Mouse (Mus musculus): ENCODE results near the gene Gm6880. TPM values are rescaled to one million over a fixed set of nuclear protein-coding genes. Genes with fewer than 3 reads are reported as not detected.
"Not testable (repeated sequence)": the region's sequence is repeated elsewhere in the genome, so short reads cannot be mapped to it uniquely, and the experiment has no call there.

Gm6880 gene
- 1.1 and 2.8 TPM in 2 replicates for polyA plus RNA-seq (2012; rRNA removed)
- polyA plus RNA-seq (2014; fragmentation: Nextera tagmentation; extraction: Ambion mirVana) = 1.4 and 2.7 TPM in 2 replicates

DNA sequence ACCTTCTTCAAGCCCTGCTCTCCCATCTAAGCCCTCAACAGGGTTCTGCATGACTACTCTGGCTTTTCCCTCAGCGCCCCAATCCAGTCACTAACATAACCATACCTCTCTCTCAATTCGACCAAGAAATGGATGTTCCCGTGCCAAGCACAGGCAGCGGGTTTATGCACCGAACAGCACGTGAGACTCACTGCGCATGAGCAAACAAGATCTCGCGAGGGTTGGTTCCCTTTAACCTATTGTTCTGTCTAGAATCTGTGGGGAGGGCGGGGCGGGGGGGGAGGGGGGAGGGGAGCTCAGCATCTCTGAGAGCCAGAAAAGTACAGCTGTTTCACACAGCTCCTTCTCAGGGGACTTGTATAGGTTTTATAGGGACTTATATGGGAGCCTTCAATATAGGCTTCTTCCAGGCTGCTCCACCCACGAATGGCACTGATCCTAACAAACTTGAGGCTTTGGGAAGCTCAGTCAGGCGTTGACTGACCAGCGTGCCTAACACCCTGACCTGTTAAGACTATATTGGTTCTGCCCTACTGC is at the start of gene Gm6880:
TSS of gene Gm6880 (minus strand) at position 51 of the 537 bp plus-strand sequence.
- ATAC-seq (ENCODE audit: low FRiP score, low read depth) (peak; percentile 53; the same call in 1 of the 2 replicates), DNase-seq (ENCODE audit: low spot score) (peak; percentile 36)
- 57% methylated on average over 14 of the region's 14 CpGs for WGBS
- not testable (repeated sequence) for H3K4me3 ChIP-seq (replicated peaks; ENCODE audit: low read length); H3K36me3 ChIP-seq (ENCODE audit: control insufficient read depth, insufficient read depth, low read length); H3K4me2 ChIP-seq (replicated peaks; ENCODE audit: low read depth, low read length, severe bottlenecking); H3K27me3 ChIP-seq (ENCODE audit: control insufficient read depth, insufficient read depth, low read length); H3K4me1 ChIP-seq (ENCODE audit: control insufficient read depth, insufficient read depth, low read length); H3K9me3 ChIP-seq (ENCODE audit: control insufficient read depth, low read length); H3K27ac ChIP-seq (replicated peaks; ENCODE audit: low read depth, low read length); H3K9ac ChIP-seq (ENCODE audit: low read depth, low read length, severe bottlenecking)

DNA sequence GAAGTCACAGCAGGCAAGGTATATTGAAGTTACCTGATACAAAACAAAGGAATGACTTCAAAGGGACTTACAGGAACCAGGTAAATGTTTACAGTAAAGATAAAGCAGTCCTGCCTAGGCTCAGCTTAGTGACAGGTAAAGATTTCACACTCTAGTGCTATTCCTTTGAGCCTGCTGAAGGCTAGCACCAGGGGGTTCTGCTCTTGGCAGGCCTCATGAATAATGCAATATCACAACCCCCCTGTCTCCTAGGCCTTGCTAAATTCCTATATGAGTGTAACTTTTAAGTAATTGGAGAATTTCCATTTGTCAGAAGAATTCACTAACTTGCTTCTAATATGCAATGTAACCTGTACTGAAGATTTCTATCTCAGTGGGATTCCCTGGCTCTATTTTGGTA is 36.3 kb upstream of the Gm6880 start:
- H3K27ac ChIP-seq (replicated peaks; ENCODE audit: low read depth, low read length); DNase-seq (ENCODE audit: low spot score); ATAC-seq (ENCODE audit: low FRiP score, low read depth); H3K9me3 ChIP-seq (ENCODE audit: control insufficient read depth, low read length); H3K27me3 ChIP-seq (ENCODE audit: control insufficient read depth, insufficient read depth, low read length); H3K9ac ChIP-seq (ENCODE audit: low read depth, low read length, severe bottlenecking); H3K4me2 ChIP-seq (replicated peaks; ENCODE audit: low read depth, low read length, severe bottlenecking); H3K4me3 ChIP-seq (replicated peaks; ENCODE audit: low read length); H3K36me3 ChIP-seq (ENCODE audit: control insufficient read depth, insufficient read depth, low read length); H3K4me1 ChIP-seq (ENCODE audit: control insufficient read depth, insufficient read depth, low read length): not testable (repeated sequence)

DNA sequence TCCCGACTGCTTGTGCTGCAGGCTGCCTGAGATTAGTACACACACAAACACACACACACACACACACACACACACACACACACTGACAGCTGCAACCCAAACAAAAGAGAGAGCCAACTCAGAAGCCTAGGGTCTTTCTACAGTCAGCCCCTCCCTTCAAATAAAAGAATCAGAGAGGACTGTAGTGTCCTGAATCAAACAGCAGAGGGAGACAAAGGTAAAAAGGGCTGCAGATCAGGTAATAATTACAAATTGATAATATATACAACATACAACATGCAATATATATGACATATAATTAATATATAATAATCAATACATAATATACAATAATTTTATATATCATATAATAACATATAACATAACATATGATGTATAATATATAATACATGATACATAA is 15.9 kb upstream of the Gm6880 start:
- Histone ChIP-seq H3K27me3 (ENCODE audit: control insufficient read depth, insufficient read depth, low read length) (no peaks in the 10 kb centered on the region), H3K4me3 (replicated peaks; ENCODE audit: low read length) (no peak overlapping the region), H3K4me1 (ENCODE audit: control insufficient read depth, insufficient read depth, low read length) (no peaks in the 10 kb centered on the region), H3K9me3 (ENCODE audit: control insufficient read depth, low read length) (no peaks in the 10 kb centered on the region), H3K36me3 (ENCODE audit: control insufficient read depth, insufficient read depth, low read length) (no peaks in the 10 kb centered on the region), H3K9ac (ENCODE audit: low read depth, low read length, severe bottlenecking) (no peak overlapping the region), H3K27ac (replicated peaks; ENCODE audit: low read depth, low read length) (no peak overlapping the region), H3K4me2 (replicated peaks; ENCODE audit: low read depth, low read length, severe bottlenecking) (no peak overlapping the region)
- ATAC-seq (ENCODE audit: low FRiP score, low read depth) = no peak
- DNase-seq (ENCODE audit: low spot score) = no peak
- no peak for TF ChIP-seq POLR2A (IDR thresholded peaks at IDR 0.05; ENCODE audit: borderline replicate concordance, extremely low read depth, insufficient read depth, insufficient read length)
- 83% methylated on average over 1 of the region's 1 CpGs for WGBS

DNA sequence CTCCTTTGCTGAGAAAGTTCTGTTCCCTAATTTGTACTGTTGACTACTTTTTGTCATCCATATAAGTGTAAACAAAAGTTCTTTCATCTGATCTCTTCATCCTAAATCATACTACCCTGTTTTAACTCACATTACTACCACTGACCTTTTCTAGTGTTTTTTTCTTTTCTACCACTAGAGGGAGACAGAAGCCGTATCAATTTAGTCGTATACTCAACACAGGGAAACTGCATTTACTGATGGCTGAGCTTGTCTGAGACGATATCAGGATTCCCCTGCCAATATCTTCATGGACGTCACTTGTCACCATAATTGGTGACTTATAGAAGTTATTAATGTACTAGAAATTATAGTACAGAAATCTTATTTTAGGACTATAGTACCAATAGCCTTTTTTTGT is 28.4 kb downstream of the Gm6880 start:
- peak; percentile 38 for DNase-seq (ENCODE audit: low spot score)
- Histone ChIP-seq H3K4me3 (replicated peaks; ENCODE audit: low read length) (no peak overlapping the region), H3K9ac (ENCODE audit: low read depth, low read length, severe bottlenecking) (no peak overlapping the region), H3K9me3 (ENCODE audit: control insufficient read depth, low read length) (no peaks in the 10 kb centered on the region), H3K27me3 (ENCODE audit: control insufficient read depth, insufficient read depth, low read length) (no peaks in the 10 kb centered on the region), H3K36me3 (ENCODE audit: control insufficient read depth, insufficient read depth, low read length) (peaks cover 6% of the 10 kb centered on the region; the same call in 1 of the 2 replicates), H3K4me1 (ENCODE audit: control insufficient read depth, insufficient read depth, low read length) (no peaks in the 10 kb centered on the region), H3K4me2 (replicated peaks; ENCODE audit: low read depth, low read length, severe bottlenecking) (no peak overlapping the region), H3K27ac (replicated peaks; ENCODE audit: low read depth, low read length) (no peak overlapping the region)
- WGBS = 10% methylated on average over 4 of the region's 4 CpGs
- no peak for ATAC-seq (ENCODE audit: low FRiP score, low read depth)
- no peak for TF ChIP-seq POLR2A (IDR thresholded peaks at IDR 0.05; ENCODE audit: borderline replicate concordance, extremely low read depth, insufficient read depth, insufficient read length)

DNA sequence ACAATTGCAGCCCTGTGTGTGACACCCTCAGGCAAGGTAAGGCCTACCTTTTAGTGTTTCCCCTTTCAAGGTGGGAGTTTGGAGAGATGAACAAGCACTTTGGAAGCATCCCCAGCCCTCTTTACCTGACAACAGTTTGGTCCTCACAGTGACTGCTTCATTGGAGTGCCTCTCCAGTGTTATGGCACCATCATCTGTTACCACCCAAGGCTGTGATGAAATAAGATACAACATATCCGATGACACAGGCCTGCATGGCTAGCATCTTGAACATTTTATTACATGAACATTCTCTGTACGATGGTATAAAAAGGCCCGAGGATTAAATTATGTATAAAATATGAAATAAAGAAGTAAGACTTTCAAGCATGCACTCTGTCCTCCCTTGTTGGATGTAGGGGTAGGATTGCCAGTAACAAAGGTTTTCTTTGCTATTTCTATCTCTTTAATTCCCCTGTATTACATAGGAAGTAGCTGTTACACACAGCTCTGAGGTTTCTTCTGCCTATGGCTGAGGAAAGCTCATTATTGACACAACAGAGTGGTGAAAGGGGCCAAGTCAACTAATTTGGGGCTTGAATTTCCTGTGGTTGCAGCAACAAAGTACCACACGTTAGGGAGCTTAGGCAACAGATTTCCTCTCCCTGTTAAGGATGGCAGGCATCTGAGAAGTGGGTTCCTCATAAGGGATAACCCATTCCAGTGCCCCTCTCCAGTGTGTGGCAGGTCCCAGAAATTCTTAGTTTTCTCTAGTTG is 29.9 kb downstream of the Gm6880 start:
- H3K9ac ChIP-seq (ENCODE audit: low read depth, low read length, severe bottlenecking) = no peak overlapping the region
- no peak overlapping the region for H3K27ac ChIP-seq (replicated peaks; ENCODE audit: low read depth, low read length)
- no peak overlapping the region for H3K4me3 ChIP-seq (replicated peaks; ENCODE audit: low read length)
- no peak overlapping the region for H3K4me2 ChIP-seq (replicated peaks; ENCODE audit: low read depth, low read length, severe bottlenecking)
- no peak for TF ChIP-seq POLR2A (IDR thresholded peaks at IDR 0.05; ENCODE audit: borderline replicate concordance, extremely low read depth, insufficient read depth, insufficient read length)
- ATAC-seq (ENCODE audit: low FRiP score, low read depth) (no peak), DNase-seq (ENCODE audit: low spot score) (no peak)
- H3K27me3 ChIP-seq (ENCODE audit: control insufficient read depth, insufficient read depth, low read length) = no peaks in the 10 kb centered on the region
- H3K9me3 ChIP-seq (ENCODE audit: control insufficient read depth, low read length) = no peaks in the 10 kb centered on the region
- 72% methylated on average over 4 of the region's 4 CpGs for WGBS
- H3K36me3 ChIP-seq (ENCODE audit: control insufficient read depth, insufficient read depth, low read length) = peaks cover 6% of the 10 kb centered on the region; the same call in 1 of the 2 replicates
- no peaks in the 10 kb centered on the region for H3K4me1 ChIP-seq (ENCODE audit: control insufficient read depth, insufficient read depth, low read length)

Other genes starting within 250 kb of the Gm6880 start
- gene Flna, start 231.6 kb downstream of the Gm6880 start, polyA plus RNA-seq (2012; rRNA removed) = 573 and 611 TPM in 2 replicates
- 335 and 363 TPM in 2 replicates for gene Flna, start 231.6 kb downstream of the Gm6880 start, polyA plus RNA-seq (2014; fragmentation: Nextera tagmentation; extraction: Ambion mirVana)
- 107 and 143 TPM in 2 replicates for gene Emd, start 226.7 kb downstream of the Gm6880 start, polyA plus RNA-seq (2012; rRNA removed)
- 28.0 and 30.4 TPM in 2 replicates for gene Emd, start 226.7 kb downstream of the Gm6880 start, polyA plus RNA-seq (2014; fragmentation: Nextera tagmentation; extraction: Ambion mirVana)
- gene Rpl10, start 210.6 kb downstream of the Gm6880 start, polyA plus RNA-seq (2012; rRNA removed) = 2,306 and 2,672 TPM in 2 replicates
- gene Rpl10, start 210.6 kb downstream of the Gm6880 start, polyA plus RNA-seq (2014; fragmentation: Nextera tagmentation; extraction: Ambion mirVana) = 939 and 993 TPM in 2 replicates
- 99.7 and 116 TPM in 2 replicates for gene Taz, start 199.5 kb downstream of the Gm6880 start, polyA plus RNA-seq (2012; rRNA removed)
- gene Taz, start 199.5 kb downstream of the Gm6880 start, polyA plus RNA-seq (2014; fragmentation: Nextera tagmentation; extraction: Ambion mirVana) = 64.0 and 70.6 TPM in 2 replicates
- gene Dnase1l1, start 199.1 kb downstream of the Gm6880 start, polyA plus RNA-seq (2012; rRNA removed) = 20.2 and 24.3 TPM in 2 replicates
- gene Dnase1l1, start 199.1 kb downstream of the Gm6880 start, polyA plus RNA-seq (2014; fragmentation: Nextera tagmentation; extraction: Ambion mirVana) = 12.8 and 14.4 TPM in 2 replicates
- 224 and 272 TPM in 2 replicates for gene Atp6ap1, start 184.3 kb downstream of the Gm6880 start, polyA plus RNA-seq (2012; rRNA removed)
- 124 and 128 TPM in 2 replicates for gene Atp6ap1, start 184.3 kb downstream of the Gm6880 start, polyA plus RNA-seq (2014; fragmentation: Nextera tagmentation; extraction: Ambion mirVana)
- gene Gdi1, start 176.4 kb downstream of the Gm6880 start, polyA plus RNA-seq (2012; rRNA removed) = 567 and 604 TPM in 2 replicates
- 147 and 183 TPM in 2 replicates for gene Gdi1, start 176.4 kb downstream of the Gm6880 start, polyA plus RNA-seq (2014; fragmentation: Nextera tagmentation; extraction: Ambion mirVana)
- 31.5 and 49.7 TPM in 2 replicates for gene Fam50a, start 168.4 kb downstream of the Gm6880 start, polyA plus RNA-seq (2012; rRNA removed)
- gene Fam50a, start 168.4 kb downstream of the Gm6880 start, polyA plus RNA-seq (2014; fragmentation: Nextera tagmentation; extraction: Ambion mirVana) = 53.5 and 53.7 TPM in 2 replicates
- 117 and 152 TPM in 2 replicates for gene Plxna3, start 152.3 kb downstream of the Gm6880 start, polyA plus RNA-seq (2012; rRNA removed)
- gene Plxna3, start 152.3 kb downstream of the Gm6880 start, polyA plus RNA-seq (2014; fragmentation: Nextera tagmentation; extraction: Ambion mirVana) = 21.4 and 21.8 TPM in 2 replicates
- 104 and 119 TPM in 2 replicates for gene Lage3, start 127.8 kb downstream of the Gm6880 start, polyA plus RNA-seq (2012; rRNA removed)
- 105 and 106 TPM in 2 replicates for gene Lage3, start 127.8 kb downstream of the Gm6880 start, polyA plus RNA-seq (2014; fragmentation: Nextera tagmentation; extraction: Ambion mirVana)
- 58.5 and 60.7 TPM in 2 replicates for gene Ubl4a, start 108.2 kb downstream of the Gm6880 start, polyA plus RNA-seq (2012; rRNA removed)
- gene Ubl4a, start 108.2 kb downstream of the Gm6880 start, polyA plus RNA-seq (2014; fragmentation: Nextera tagmentation; extraction: Ambion mirVana) = 77.1 and 79.6 TPM in 2 replicates
- gene Slc10a3, start 108.0 kb downstream of the Gm6880 start, polyA plus RNA-seq (2012; rRNA removed) = 16.0 and 21.0 TPM in 2 replicates
- gene Slc10a3, start 108.0 kb downstream of the Gm6880 start, polyA plus RNA-seq (2014; fragmentation: Nextera tagmentation; extraction: Ambion mirVana) = 20.2 and 24.4 TPM in 2 replicates
- gene Fam3a, start 88.1 kb downstream of the Gm6880 start, polyA plus RNA-seq (2012; rRNA removed) = 50.6 and 60.3 TPM in 2 replicates
- gene Fam3a, start 88.1 kb downstream of the Gm6880 start, polyA plus RNA-seq (2014; fragmentation: Nextera tagmentation; extraction: Ambion mirVana) = 39.3 and 41.8 TPM in 2 replicates
- 13.7 and 17.4 TPM in 2 replicates for gene Ikbkg, start 88.1 kb downstream of the Gm6880 start, polyA plus RNA-seq (2012; rRNA removed)
- gene Ikbkg, start 88.1 kb downstream of the Gm6880 start, polyA plus RNA-seq (2014; fragmentation: Nextera tagmentation; extraction: Ambion mirVana) = 23.9 and 25.6 TPM in 2 replicates
- 35.2 and 35.4 TPM in 2 replicates for gene G6pdx, start 52.2 kb downstream of the Gm6880 start, polyA plus RNA-seq (2012; rRNA removed)
- 48.3 and 51.8 TPM in 2 replicates for gene G6pdx, start 52.2 kb downstream of the Gm6880 start, polyA plus RNA-seq (2014; fragmentation: Nextera tagmentation; extraction: Ambion mirVana)
- not detected in 2 replicates for gene Olfr1326-ps1, start 93.5 kb upstream of the Gm6880 start, polyA plus RNA-seq (2012; rRNA removed)
- gene Olfr1326-ps1, start 93.5 kb upstream of the Gm6880 start, polyA plus RNA-seq (2014; fragmentation: Nextera tagmentation; extraction: Ambion mirVana) = not detected in 2 replicates
- not detected in 2 replicates for gene Olfr1325, start 111.3 kb upstream of the Gm6880 start, polyA plus RNA-seq (2012; rRNA removed)
- gene Olfr1325, start 111.3 kb upstream of the Gm6880 start, polyA plus RNA-seq (2014; fragmentation: Nextera tagmentation; extraction: Ambion mirVana) = not detected in 2 replicates
- gene Gm5640, start 164.2 kb upstream of the Gm6880 start, polyA plus RNA-seq (2012; rRNA removed) = 0.05 TPM in 1 of 2 replicates, not detected in the other
- gene Gm5640, start 164.2 kb upstream of the Gm6880 start, polyA plus RNA-seq (2014; fragmentation: Nextera tagmentation; extraction: Ambion mirVana) = not detected in 2 replicates